Mouse (Mus musculus) mesoderm, embryonic 11.5 days (tissue): ENCODE results near the gene Whamm.

Experiments used
- DNase-seq: peaks from one replicate; pipeline ENCODE4 v3.0.0-alpha.2; 2012; ENCODE audit warnings: low read depth, low spot score

Gene Whamm

DNA sequence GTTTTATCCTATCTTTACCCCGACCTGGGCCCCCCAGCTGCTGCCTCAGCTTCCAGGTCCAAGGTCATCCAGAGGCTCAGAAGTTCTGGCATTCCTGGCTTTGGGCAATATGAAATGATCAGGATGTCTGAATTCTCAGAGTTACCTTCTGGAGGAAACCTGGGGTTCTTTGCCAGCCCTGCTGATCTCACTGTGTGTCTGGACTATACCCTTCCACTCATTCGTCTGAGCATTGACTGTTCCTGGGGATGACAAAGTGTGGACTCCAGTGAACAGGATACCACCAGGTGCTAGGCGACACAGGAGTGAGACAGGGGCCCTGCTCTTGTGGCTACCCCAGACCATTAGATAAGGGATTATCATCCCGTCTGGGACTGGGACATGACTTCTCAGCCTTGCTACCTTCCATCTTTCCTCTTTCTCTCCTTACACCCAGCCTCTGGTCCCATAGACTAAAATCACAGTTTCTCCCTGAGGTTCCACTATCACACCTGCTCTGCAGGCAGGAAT, 7.5 kb upstream of the Whamm start:
- DNase-seq: no peak

DNA sequence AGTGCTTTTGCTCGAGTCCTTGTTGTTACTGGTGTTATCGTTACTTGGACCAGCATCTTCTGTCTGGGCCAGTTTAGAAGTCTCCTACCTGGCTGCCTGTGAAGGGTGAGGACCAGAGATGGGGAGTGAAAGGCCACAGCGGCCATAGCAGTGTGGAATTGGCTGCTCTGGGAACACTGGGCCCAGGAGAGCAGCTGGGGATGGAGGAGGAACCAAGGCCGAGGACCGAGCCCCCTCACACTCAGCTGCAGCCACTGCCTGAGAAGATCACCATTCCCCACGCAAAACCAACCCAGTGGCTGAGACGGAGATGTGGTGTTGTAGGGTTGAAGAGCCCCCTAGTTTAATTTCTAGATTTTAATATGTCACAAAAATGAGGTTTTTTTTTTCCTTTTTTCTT, 6.3 kb upstream of the Whamm start:
- DNase-seq: no peak

DNA sequence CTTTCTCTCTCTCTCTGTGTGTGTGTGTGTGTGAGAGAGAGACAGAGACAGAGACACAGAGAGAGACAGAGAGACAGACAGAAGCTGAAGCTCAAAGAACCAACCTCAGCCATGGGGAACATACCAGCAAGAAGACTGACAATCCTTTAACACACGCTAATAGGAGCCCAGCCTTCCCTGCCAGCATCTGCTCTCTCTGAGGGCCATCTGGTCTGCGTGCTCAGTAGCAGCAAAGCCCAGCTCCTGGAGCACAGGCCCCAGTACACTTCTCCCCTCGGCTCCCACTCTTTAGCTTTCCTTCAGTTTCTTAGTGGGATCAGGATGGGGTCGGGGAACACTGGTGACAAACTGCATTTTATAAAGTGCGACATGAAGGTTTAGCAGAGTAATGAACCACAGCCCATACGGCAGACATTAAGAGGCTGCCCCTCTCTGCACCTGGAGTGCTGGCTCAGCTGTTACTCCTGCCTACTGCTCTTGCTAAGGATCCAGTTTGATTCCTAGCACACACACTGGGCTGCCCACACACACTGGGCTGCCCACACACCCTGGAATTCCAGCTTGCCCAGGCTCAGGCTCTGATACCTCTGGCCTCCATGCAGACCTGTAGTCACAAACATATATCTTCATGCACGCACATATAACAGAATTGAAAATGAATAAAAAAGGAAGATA, 5.5 kb upstream of the Whamm start:
- no peak for DNase-seq

DNA sequence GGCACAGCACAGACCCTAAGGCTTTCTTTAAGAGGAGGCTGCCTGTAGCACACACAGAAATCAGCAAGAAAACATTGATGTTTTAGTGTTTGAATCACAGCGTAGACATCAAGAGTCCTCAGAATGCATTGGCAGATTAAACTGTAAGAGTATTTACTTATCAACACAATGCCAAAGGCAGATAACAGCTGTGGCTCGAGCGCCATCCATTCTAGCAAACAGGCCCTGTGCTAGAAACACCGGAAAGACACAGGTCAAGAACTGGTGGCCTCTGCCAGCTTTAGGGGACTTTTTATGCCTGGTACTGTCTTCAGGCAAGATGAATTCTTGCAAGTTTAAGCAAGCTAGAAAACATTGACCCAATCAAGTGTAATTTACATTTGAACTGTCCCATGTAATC, 4.7 kb upstream of the Whamm start:
- no peak for DNase-seq

DNA sequence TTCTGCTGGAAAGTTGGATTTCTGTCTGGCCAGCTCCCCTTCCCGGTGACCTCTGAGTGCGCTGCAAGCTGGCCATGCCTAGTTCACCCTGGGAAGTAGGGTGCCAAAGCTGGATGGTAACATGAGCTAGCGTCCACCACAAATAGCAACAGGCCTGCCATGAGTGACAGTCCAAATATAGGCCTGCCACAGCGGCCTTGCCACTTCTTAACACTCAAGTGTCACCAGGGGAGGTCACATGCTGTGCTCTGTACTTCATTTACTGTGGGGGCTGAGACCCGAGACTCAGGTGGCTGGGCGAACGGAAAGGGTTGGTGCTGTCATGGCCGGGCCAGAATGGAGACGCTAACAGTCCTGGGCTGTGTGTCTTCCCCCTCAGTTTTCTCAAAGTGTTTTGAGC, 4.2 kb upstream of the Whamm start, which contains the start of gene Fsd2:
Gene Fsd2, minus strand, starts transcription at position 53 of the 400 bp plus-strand sequence.
- no peak for DNase-seq

DNA sequence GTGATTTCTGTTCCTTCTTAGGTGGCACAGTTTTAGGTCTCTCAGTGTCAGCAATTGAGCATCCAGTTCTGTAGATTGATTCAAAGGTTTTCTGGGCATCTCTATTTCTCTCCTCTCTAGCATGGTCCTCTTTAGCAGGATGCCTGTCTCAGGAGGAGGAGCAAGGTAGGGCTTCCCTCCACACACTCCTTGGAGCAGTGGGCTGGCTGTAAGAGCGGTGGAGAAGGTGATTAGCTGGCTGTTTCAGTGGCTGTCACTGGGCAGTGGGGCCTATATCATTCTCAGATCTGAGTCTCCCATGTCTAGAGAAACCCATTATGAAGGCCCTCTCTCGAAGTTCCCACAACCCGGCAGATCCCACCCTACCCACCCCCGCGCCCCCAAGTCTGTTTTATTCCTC, 3.7 kb upstream of the Whamm start:
- DNase-seq: no peak

DNA sequence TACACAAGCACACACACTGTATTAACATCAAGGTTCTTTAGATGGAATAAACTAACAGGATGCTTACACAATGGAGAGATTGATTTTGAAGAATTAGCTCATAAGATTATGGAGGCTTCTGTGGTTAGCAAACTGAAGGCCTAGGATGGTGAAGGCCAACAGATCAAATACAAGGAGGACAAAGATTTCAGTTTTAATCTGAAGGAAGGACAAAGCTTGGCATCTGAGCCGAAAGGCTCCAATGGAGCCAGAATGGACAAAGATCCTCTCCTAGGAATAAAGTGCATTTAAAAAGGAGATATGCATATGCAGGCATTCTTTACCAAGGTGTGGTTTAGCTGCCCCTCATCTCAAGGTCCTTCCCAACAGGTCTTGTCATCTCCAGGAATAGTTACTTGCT, 1.2 kb upstream of the Whamm start:
- no peak for DNase-seq

DNA sequence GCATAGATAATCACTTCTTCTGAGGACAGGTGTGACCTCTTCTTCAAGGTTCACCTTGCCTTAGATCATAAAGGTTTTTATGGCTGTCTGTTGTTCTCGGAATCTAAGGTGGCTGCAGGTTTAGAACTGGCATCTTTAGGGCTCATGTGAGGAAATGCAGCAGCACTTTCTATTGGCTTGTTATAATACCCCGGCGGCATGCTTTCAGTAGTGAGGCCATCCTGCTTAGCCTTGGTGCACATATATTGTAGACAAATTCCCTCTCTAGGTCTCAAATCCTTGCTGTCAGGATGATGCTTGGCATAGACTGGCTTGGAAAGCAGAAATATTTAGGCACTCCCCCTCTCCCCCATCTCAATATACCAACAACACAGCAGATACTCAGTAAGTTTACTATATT, 795 bp upstream of the Whamm start:
- no peak for DNase-seq

DNA sequence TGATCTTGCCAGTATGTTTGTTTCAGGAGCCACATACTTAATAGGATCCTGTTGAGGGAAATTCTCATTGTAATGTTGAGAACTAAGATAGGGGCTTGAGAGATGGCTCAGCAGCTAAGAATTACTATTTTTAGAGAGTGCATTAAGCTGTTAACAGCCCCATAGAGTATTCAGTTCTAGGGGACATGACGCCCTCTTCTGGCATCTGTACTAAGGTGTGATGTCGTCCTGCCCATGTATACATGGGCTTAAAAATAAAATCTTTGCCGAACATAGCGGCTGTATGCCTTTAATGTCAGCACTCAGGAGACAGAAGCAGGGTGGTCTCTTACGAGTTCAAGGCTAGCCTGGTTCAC, 336 bp upstream of the Whamm start:
- no peak for DNase-seq

DNA sequence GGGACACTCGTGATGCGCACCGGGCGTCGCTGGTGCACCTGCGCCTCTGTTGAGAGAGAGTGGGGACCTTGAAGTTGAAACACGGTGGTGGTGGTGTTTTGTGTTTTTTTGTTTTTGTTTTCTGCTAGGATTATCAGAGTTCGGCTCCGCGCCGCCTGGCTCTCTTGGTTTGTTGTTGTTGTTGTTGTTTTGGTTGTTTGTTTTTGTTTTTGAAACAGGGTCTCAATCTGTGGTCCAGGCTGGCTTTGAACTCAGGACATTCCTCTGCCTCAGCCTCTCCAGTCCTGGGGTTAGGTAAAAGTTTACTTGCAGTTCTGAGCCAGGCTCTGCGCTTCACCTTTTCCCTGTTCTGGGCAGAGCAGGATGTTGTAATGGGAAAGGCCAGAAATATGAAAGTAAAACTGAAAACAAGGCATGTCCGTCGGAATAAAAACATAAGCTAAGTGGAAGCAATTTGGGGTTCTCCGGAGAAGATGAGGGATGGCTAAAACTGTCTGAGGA, 925 bp downstream of the Whamm start:
- no peak for DNase-seq

DNA sequence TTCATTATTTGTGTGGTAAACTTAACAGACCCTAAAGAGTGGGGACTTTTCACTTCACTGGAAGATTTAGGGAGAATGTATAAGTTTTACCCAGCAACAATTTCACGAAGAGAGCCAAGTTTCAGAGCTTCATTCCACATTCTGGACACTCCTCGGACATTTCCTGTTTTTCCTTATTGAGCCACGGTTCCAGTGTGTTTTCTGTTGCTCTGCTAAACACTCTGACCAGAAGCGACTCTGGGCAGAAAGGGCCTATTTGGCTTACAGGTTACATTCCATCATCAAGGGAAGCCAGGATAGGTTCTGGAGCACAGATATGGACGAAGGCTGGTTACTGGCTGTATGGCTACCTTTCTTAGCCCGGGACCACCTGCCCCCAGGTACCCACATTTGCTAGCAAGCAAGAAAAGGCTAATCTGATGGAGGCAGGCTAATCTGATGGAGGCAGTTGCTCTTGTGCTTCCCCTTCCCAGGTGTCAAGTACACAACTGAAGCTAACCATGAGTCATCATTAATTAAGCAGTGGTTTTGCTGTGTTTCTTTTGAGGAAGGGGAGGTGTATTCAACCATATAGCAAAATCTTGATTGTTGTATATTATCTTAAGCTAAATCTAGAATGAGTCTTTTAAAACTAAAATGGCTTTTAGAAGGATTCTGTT, 1.7 kb downstream of the Whamm start:
- DNase-seq: no peak

DNA sequence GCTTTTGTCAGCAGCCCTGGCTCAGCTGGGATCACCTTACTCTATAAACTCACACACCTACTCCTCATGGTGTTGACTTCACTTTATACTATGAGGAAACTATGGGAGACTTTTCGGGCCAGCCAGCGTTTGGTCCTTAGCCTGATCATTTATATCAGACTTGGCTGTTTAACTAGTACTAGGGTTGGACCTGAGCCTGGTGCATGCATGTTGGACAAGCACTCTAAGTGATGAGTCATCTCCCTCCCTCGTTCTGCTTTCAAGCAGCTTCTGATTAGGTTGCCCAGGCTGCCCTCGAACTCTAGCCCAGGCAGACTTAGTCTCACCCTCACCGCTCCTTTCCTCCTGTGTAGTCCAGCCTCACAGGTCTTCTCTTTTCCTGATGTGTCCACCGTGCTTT, 2.3 kb downstream of the Whamm start:
- DNase-seq: no peak

DNA sequence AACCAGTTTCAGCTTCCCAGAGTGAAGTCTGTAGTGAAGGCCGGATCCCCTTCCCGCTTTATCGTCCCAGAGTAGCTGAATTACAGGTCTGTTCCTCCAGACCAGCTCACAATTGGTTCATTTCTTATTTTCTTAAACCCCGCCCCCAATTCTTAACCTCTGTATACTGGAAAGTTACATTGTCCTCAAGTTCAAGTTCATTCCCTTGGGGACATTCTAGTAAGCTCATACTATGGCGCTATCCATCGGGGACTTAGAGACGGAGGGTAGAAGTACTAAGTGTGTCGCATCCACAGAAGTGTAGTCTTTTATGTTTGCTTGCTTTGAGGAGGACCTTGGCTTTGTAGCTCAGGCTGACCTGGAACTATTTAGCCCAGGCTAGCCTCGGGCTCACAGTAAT, 2.8 kb downstream of the Whamm start:
- DNase-seq: no peak

DNA sequence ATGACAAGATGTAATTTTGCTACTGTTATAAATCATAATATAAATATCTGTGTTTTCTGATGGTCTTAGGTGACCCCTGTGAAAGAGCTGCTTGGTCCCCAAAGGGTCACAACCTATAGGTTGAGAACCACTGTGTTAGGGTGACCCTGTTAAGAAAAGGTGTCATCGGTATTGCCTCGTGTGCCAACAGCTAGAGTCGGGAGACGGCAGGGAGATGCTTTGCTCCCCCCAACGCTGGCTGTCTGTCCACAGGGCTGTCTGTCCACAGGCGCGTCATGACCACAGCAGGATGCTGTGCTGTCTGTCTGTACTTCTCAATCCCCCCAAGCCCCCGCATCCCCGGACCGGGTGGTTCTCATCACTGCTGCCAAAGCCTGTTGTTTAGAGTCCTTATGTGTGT, 4.5 kb downstream of the Whamm start:
- no peak for DNase-seq

DNA sequence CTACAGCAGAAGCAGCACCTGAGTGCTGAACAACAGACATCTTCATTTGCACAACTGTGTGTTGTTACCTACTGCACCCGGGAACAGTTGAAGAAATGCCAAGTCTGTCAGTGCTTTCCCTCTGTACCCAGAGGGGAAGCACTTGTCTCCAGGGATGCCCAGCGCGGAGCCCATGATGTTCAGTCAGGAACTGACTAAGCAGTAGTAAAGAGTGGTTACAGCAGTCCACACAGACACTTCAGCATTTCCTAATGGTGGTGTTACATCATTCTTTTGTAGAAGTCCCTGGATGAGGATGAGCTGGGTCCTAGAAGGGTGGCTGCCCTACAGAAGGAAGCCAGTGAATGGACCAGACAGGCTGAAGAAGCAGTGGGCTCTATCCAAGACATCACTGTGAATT, 6.8 kb downstream of the Whamm start:
- DNase-seq: no peak

DNA sequence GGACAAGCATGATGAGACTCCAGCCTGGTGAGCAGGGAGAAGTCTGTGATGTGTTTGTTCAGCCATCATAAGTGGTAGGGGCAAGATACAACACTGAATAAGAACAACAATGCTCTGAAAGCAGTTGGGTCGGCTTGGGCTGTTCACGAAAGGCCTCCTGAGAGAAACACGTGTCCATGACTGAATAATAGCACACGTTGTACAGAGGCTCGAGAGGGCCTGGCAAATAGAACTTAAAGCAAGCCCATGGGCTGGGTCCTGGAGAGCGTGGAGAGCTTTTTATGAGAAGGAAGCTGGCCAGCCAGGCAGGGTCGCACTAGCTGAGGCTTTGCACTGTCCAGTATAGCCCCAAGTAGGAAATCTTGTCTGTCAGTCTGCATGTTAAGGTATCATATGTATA, 7.3 kb downstream of the Whamm start:
- no peak for DNase-seq

DNA sequence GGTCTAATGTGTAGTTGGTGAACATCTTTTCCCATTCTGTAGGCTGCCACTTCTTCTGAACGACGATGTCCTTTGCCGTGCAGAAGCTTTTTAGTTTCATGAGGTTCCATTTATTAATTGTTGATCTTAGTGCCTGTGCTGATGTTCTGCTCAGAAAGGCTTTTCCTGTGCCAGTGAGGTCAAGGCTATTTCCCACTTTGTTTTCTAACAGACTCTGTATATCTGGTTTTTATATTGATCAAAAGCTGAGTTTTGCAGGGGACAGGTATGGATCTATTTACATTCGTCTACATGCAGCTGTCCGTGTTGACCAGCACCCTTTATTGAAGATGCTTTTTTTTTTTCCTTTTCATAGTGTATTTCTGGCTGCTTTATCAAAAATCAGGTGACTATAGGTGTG, 8.2 kb downstream of the Whamm start:
- DNase-seq: no peak

DNA sequence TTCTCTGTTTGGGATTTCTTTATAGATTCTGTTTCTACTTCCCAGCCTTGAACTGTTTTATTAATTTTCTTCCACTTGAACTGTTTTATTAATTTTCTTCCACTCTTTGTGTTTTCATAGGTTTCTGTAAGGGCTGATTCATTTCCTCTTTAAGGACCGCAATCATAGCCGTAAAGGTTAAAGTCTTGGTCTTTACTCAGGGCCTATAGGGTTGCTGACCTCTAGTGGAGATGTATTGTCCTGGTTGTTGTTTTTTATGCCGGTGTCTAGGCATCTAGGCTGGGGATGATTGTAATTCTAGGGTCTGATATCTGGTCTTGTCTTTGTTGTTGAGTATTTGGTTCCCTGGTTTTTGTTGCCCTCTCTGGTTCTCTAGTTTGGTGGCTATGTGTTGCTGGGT, 12.4 kb downstream of the Whamm start:
- DNase-seq: no peak

DNA sequence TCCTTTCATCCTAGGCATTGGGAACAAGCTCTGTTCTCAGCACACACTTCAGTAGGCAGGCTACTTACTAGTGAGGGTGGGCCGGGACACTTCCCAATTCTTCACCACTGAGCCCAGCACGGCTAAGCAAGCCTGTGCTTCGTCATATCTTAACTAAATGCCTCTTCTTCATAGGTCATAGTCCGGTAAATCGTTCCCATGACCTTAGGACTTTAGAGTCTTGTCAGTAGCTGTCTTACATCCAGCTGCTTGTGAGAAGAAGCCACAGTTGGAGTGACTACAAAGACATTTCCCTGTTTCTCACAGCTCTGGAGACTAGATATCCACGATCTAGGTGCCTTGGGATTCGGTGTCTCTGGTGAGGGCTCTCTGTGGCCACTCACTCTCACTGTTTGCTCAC, 14.3 kb downstream of the Whamm start:
- no peak for DNase-seq

DNA sequence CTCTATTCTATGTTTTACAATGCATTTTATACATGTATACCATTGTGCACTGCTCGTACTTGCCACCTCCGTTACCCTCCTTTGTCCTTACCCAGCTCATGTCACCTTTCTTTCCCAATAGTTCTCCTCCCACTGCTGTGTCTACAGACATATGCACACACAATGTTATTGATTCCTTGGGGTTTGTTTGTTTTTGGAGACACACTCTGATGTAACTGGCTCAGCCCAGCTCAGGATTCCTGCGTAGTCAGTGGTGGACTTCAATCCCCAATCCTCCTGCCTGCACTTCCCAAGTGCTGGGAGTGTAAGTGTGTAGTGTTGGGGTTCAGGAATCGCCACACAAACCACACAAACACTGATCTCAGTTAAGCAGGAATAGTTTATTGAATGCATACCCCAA, 16.2 kb downstream of the Whamm start:
- no peak for DNase-seq

DNA sequence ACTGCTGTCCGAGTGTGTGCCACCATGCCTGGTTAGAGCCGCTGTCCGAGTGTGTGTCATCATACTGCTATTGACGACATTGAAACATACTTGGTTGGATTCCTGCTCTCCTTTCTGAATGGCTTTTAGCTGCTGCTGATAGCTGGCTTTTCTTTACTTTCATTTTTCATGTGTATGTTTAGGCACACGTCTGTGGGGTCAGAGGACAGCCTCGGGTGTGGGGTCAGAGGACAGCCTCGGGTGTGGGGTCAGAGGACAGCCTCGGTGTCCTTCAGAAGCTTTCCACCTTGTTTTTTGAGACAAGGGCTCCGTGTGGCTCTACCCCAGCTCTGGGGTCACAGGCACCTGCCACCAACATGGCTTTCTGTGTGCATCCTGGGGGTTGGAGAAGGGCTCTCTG, 21.6 kb downstream of the Whamm start:
- no peak for DNase-seq

DNA sequence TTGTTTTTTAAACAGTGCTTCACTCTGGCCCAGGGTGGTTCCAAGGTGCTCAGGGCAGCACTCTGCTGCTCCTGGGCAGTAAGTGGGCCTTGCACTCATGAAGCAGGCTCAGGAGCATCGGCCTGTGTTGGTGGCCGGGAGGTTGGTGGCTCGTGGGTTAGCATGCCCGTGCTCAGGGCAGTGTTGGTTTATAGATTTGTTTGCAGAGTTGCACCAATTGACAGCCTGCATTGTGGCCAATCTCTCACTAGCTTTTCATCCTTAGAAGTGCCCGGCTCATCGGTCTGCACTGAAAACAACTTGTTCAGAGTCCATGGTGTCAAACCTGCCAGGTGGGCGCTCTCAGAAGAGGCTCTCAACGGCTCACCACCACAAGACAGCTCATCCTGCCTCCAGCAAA, 22.3 kb downstream of the Whamm start:
- no peak for DNase-seq

DNA sequence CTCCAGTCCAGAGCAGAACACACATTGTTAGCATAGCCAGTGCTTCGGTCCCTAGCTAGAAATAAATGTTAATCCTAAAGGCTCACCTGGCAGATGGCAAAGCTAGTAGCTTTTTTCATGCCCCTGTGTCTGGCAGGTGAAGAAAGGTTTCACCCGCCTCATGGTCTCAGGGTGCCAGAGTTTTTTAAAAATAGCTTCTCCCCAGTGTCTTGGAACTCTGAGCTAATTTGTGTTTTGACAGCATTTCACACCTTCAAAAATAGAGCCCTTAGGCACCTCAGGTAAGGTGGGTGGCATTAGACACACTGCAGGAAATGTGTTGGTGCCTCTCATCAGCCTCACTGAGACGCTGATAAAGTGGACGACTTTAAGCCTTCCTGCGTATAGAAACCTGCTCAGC, 24.0 kb downstream of the Whamm start:
- no peak for DNase-seq

DNA sequence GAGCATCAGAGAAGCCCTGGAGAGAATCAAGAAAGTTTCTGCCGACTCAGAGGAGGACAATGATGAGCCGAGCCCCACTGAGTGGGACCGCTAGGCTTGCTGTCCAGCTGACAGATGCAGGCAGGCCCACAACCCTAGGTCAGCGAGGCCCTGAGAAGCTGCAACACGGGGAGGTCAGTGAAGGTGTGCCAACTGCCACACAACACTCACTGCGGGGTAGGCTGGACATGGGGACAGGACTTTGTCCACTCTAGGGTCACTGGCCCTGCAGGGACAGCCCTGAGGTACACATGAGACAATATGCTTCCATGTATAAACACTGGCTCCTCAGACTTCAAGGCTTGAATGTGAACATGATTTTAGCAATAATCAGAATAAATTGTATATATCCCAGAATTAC, 25.0 kb downstream of the Whamm start:
- no peak for DNase-seq
